Mouse (Mus musculus) intestine, embryonic 15.5 days (tissue): ENCODE results near the gene Atp1b2. TPM values are rescaled to one million over a fixed set of nuclear protein-coding genes. Genes with fewer than 3 reads are reported as not detected.

Experiments used
- ATAC-seq: fragments of 200-750 bp; cut with Nextera tagmentation; 2 replicates; pipeline ENCODE4 v1.8.0; 2017; ENCODE audit warnings: moderate TSS enrichment, moderate library complexity
- H3K27ac ChIP-seq: fragments of 300-500 bp; sonication (generic); 2 replicates; pipeline ENCODE4 v1.5.1; 2015; ENCODE audit warnings: mild to moderate bottlenecking, inconsistent platforms
- H3K27me3 ChIP-seq: fragments of 300-500 bp; sonication (generic); replicated peaks from 2 replicates; pipeline ENCODE4 v1.6.1; 2015; ENCODE audit warnings: inconsistent platforms
- H3K36me3 ChIP-seq: fragments of 300-500 bp; sonication (generic); 2 replicates; pipeline ENCODE4 v1.6.1; 2015; ENCODE audit warnings: inconsistent platforms
- H3K4me1 ChIP-seq: fragments of 300-500 bp; sonication (generic); replicated peaks from 2 replicates; pipeline ENCODE4 v1.6.1; 2015; ENCODE audit warnings: inconsistent platforms
- H3K4me2 ChIP-seq: fragments of 300-500 bp; sonication (generic); replicated peaks from 2 replicates; pipeline ENCODE4 v1.6.1; 2015; ENCODE audit warnings: mild to moderate bottlenecking, inconsistent platforms
- H3K4me3 ChIP-seq: fragments of 300-500 bp; sonication (generic); replicated peaks from 2 replicates; pipeline ENCODE4 v1.5.1; 2015; ENCODE audit warnings: inconsistent platforms
- H3K9ac ChIP-seq: fragments of 300-500 bp; sonication (generic); 2 replicates; pipeline ENCODE4 v1.6.1; 2015; ENCODE audit warnings: inconsistent platforms
- H3K9me3 ChIP-seq: fragments of 300-500 bp; sonication (generic); 2 replicates; pipeline ENCODE4 v1.6.1; 2016; ENCODE audit warnings: inconsistent platforms
- WGBS: fragments of 180-500 bp; shearing (Covaris S2); methylation state at CpG from one replicate; pipeline ENCODE4 v1.1.7; 2015; 5-methylcytosine and 5-hydroxymethylcytosine counted together
- polyA plus RNA-seq: library from polyadenylated mRNA; unstranded; fragments of >200 nt; fragmentation: Nextera tagmentation; extraction: Ambion mirVana; gene quantifications from 2 replicates; pipeline ENCODE4 v1.2.1, GENCODE M21; 2015

Atp1b2 gene
- polyA plus RNA-seq, 1 experiment from 2014 or later = 6.8 TPM

- Histone ChIP-seq H3K27ac (no peak overlapping the region), H3K27me3 (no peaks in the 10 kb centered on the region), H3K4me1 (peaks cover 15% of the 10 kb centered on the region), H3K9ac (no peak overlapping the region), H3K36me3 (peaks cover 10% of the 10 kb centered on the region; the same call in 1 of the 2 replicates), H3K4me3 (no peak overlapping the region), H3K4me2 (no peak overlapping the region), H3K9me3 (no peaks in the 10 kb centered on the region)
- ATAC-seq = no peak
- WGBS = 64% methylated on average over 3 of the region's 3 CpGs
These were observed 30.5 kb downstream of the Atp1b2 start for GRCm38 (mm10) chr11:69575220-69575619.

GRCm38 (mm10) chr11:69565131-69565530, 40.6 kb downstream of the Atp1b2 start:
- Histone ChIP-seq H3K9ac (no peak overlapping the region), H3K27ac (no peak overlapping the region), H3K4me1 (peaks cover 9% of the 10 kb centered on the region), H3K9me3 (no peaks in the 10 kb centered on the region), H3K4me2 (no peak overlapping the region), H3K36me3 (peaks cover 12% of the 10 kb centered on the region), H3K27me3 (no peaks in the 10 kb centered on the region), H3K4me3 (no peak overlapping the region)
- WGBS = 70% methylated on average over 8 of the region's 8 CpGs
- no peak for ATAC-seq

GRCm38 (mm10) chr11:69564391-69564790, 41.4 kb downstream of the Atp1b2 start:
- Histone ChIP-seq H3K9ac (no peak overlapping the region), H3K27ac (no peak overlapping the region), H3K27me3 (no peaks in the 10 kb centered on the region), H3K4me1 (peaks cover 16% of the 10 kb centered on the region), H3K4me3 (no peak overlapping the region), H3K36me3 (peaks cover 12% of the 10 kb centered on the region), H3K9me3 (no peaks in the 10 kb centered on the region), H3K4me2 (no peak overlapping the region)
- 56% methylated on average over 3 of the region's 3 CpGs for WGBS
- no peak for ATAC-seq

GRCm38 (mm10) chr11:69563373-69563772, 42.4 kb downstream of the Atp1b2 start:
- Histone ChIP-seq H3K36me3 (peaks cover 12% of the 10 kb centered on the region), H3K4me2 (no peak overlapping the region), H3K27me3 (no peaks in the 10 kb centered on the region), H3K9me3 (no peaks in the 10 kb centered on the region), H3K9ac (no peak overlapping the region), H3K4me3 (no peak overlapping the region), H3K27ac (no peak overlapping the region), H3K4me1 (peaks cover 23% of the 10 kb centered on the region)
- 62% methylated on average over 13 of the region's 13 CpGs for WGBS
- ATAC-seq = no peak

GRCm38 (mm10) chr11:69560896-69561854, 44.6 kb downstream of the Atp1b2 start:
- Histone ChIP-seq H3K9ac (no peak overlapping the region; the same call in 1 of the 2 replicates), H3K27me3 (no peaks in the 10 kb centered on the region), H3K36me3 (peaks cover 9% of the 10 kb centered on the region; the same call in 1 of the 2 replicates), H3K4me2 (peak overlapping the region; percentile 96), H3K4me3 (peak overlapping the region; percentile 56; the same call in 1 of the 2 replicates), H3K4me1 (peaks cover 23% of the 10 kb centered on the region), H3K27ac (no peak overlapping the region), H3K9me3 (no peaks in the 10 kb centered on the region)
- ATAC-seq = no peak
- WGBS = 42% methylated on average over 16 of the region's 16 CpGs

- WGBS = 2% methylated on average over 48 of the region's 59 CpGs
- Histone ChIP-seq H3K27me3 (no peaks in the 10 kb centered on the region), H3K27ac (0 out of 2 replicates have a peak within 1 kb of the TSS, but pooled peaks have one; percentile 6), H3K4me3 (peak within 1 kb of the TSS; percentile 56), H3K9ac (peak within 1 kb of the TSS; percentile 78), H3K4me2 (peak within 1 kb of the TSS; percentile 96), H3K36me3 (peaks cover 9% of the 10 kb centered on the region; the same call in 1 of the 2 replicates), H3K4me1 (peaks cover 23% of the 10 kb centered on the region), H3K9me3 (no peaks in the 10 kb centered on the region)
- ATAC-seq = peak; percentile 63
These were observed 45.6 kb downstream of the Atp1b2 start, which contains the start of gene Efnb3 for GRCm38 (mm10) chr11:69559851-69560765. Gene Efnb3, minus strand, starts transcription at chr11:69560205.

- Histone ChIP-seq H3K27ac (0 out of 2 replicates have a peak overlapping the region, but pooled peaks have one; percentile 6), H3K27me3 (no peaks in the 10 kb centered on the region), H3K9ac (peak overlapping the region; percentile 78), H3K36me3 (peaks cover 9% of the 10 kb centered on the region; the same call in 1 of the 2 replicates), H3K4me3 (peak overlapping the region; percentile 56), H3K4me1 (peaks cover 23% of the 10 kb centered on the region), H3K4me2 (peak overlapping the region; percentile 96), H3K9me3 (no peaks in the 10 kb centered on the region)
- ATAC-seq = no peak
- 15% methylated on average over 5 of the region's 5 CpGs for WGBS
These were observed 46.6 kb downstream of the Atp1b2 start for GRCm38 (mm10) chr11:69559183-69559582.

GRCm38 (mm10) chr11:69558756-69559155, 47.0 kb downstream of the Atp1b2 start:
- Histone ChIP-seq H3K36me3 (peaks cover 9% of the 10 kb centered on the region; the same call in 1 of the 2 replicates), H3K9ac (peak overlapping the region; percentile 78), H3K27ac (no peak overlapping the region), H3K4me3 (peak overlapping the region; percentile 56; the same call in 1 of the 2 replicates), H3K4me1 (peaks cover 23% of the 10 kb centered on the region), H3K27me3 (no peaks in the 10 kb centered on the region), H3K9me3 (no peaks in the 10 kb centered on the region), H3K4me2 (peak overlapping the region; percentile 96)
- no peak for ATAC-seq
- 20% methylated on average over 6 of the region's 6 CpGs for WGBS

GRCm38 (mm10) chr11:69557381-69557958, 48.3 kb downstream of the Atp1b2 start:
- no peak overlapping the region for H3K27ac ChIP-seq
- no peak for ATAC-seq
- H3K4me1 ChIP-seq = peaks cover 27% of the 10 kb centered on the region
- H3K4me2 ChIP-seq = no peak overlapping the region
- H3K27me3 ChIP-seq = no peaks in the 10 kb centered on the region
- WGBS = 48% methylated on average over 14 of the region's 14 CpGs
- H3K9ac ChIP-seq = no peak overlapping the region
- peaks cover 4% of the 10 kb centered on the region; the same call in 1 of the 2 replicates for H3K36me3 ChIP-seq
- no peaks in the 10 kb centered on the region for H3K9me3 ChIP-seq
- no peak overlapping the region for H3K4me3 ChIP-seq

GRCm38 (mm10) chr11:69554539-69555140, 51.1 kb downstream of the Atp1b2 start:
- Histone ChIP-seq H3K4me3 (no peak overlapping the region), H3K9ac (no peak overlapping the region), H3K4me2 (no peak overlapping the region), H3K4me1 (peaks cover 13% of the 10 kb centered on the region), H3K27me3 (no peaks in the 10 kb centered on the region), H3K36me3 (no peaks in the 10 kb centered on the region), H3K9me3 (no peaks in the 10 kb centered on the region), H3K27ac (no peak overlapping the region)
- no peak for ATAC-seq
- 81% methylated on average over 5 of the region's 5 CpGs for WGBS

- 23% methylated on average over 2 of the region's 2 CpGs for WGBS
- Histone ChIP-seq H3K4me3 (no peak overlapping the region), H3K27ac (no peak overlapping the region), H3K4me1 (0 out of 2 replicates have a peak, but pooled peaks cover 11% of the 10 kb centered on the region), H3K9me3 (no peaks in the 10 kb centered on the region), H3K9ac (no peak overlapping the region), H3K36me3 (no peaks in the 10 kb centered on the region), H3K27me3 (no peaks in the 10 kb centered on the region), H3K4me2 (no peak overlapping the region)
- ATAC-seq = no peak
These were observed 52.4 kb downstream of the Atp1b2 start for GRCm38 (mm10) chr11:69553341-69553721.
